Mouse (Mus musculus) liver, postnatal 0 days (tissue): ENCODE data around the gene Apba2.

Experiments
- CTCF ChIP-seq: sonication (generic); IDR thresholded peaks from 2 replicates; pipeline ENCODE4 v1.5.1; 2016; ENCODE audit warnings: antibody characterized with exemption, low read depth
- EP300 ChIP-seq: IDR thresholded peaks from 2 replicates; pipeline ENCODE4 v1.6.1; 2016; ENCODE audit warnings: antibody characterized with exemption, low read depth, mild to moderate bottlenecking

- TF ChIP-seq CTCF (no peak), EP300 (no peak)
Measured at GRCm38 (mm10) chr7:64724409-64724808, 222.9 kb downstream of the Apba2 start.
